Mouse (Mus musculus): Measurements from ENCODE around the gene Gm9936.

DNA sequence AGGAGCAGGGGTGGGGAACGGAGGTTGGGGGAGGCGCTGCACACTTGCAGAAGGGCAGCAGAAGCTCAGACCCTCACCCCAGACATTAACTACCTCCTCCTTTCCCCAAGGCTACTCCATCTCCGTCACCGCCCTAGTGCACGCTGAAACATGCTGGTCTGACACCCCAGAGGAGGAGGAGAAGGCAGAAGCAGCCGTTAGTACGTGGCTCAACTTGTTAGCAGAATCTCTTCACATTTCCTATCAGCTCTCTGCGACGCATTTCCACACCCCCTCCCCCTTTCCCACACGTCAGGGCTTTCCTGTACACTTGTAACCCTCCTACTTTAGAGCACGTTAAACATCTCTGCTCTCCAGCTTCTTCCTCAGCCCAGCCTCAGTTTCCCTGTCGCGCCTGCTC, 20.9 kb upstream of the Gm9936 start:
- TF ChIP-seq CTCF (IDR thresholded peaks at IDR 0.05; ENCODE audit: low read depth, low read length) (no peak), GATA1 (IDR thresholded peaks at IDR 0.05; ENCODE audit: borderline replicate concordance, low read length) (no peak), TAL1 (conservative IDR thresholded peaks at IDR 0.05; ENCODE audit: low read depth, low read length) (no peak), POLR2AphosphoS5 (IDR thresholded peaks at IDR 0.05; ENCODE audit: insufficient replicate concordance, low read depth, low read length) (no peak)

Measured in G1E (cell line).